Mouse (Mus musculus) heart, embryonic 12.5 days (tissue): ENCODE results near the gene Krtap27-1. TPM values are rescaled to one million over a fixed set of nuclear protein-coding genes. Genes with fewer than 3 reads are reported as not detected.

ENCODE experiments used
- ATAC-seq: fragments of 200-750 bp; cut with Nextera tagmentation; 2 replicates; pipeline ENCODE4 v1.8.0; 2017; ENCODE audit warnings: moderate TSS enrichment, moderate library complexity; ENCODE audit not compliant: insufficient number of reproducible peaks, low FRiP score
- H3K27ac ChIP-seq: fragments of 300-500 bp; sonication (generic); 2 replicates; pipeline ENCODE4 v1.5.1; 2016; ENCODE audit warnings: mild to moderate bottlenecking, moderate library complexity; ENCODE audit not compliant: poor library complexity, severe bottlenecking
- H3K27me3 ChIP-seq: fragments of 300-500 bp; sonication (generic); replicated peaks from 2 replicates; pipeline ENCODE4 v1.6.1; 2016; ENCODE audit warnings: mild to moderate bottlenecking, moderate library complexity
- H3K36me3 ChIP-seq: fragments of 300-500 bp; sonication (generic); 2 replicates; pipeline ENCODE4 v1.6.1; 2016; ENCODE audit warnings: mild to moderate bottlenecking, moderate library complexity
- H3K4me1 ChIP-seq: fragments of 300-500 bp; sonication (generic); replicated peaks from 2 replicates; pipeline ENCODE4 v1.6.1; 2016; ENCODE audit warnings: mild to moderate bottlenecking
- H3K4me2 ChIP-seq: fragments of 300-500 bp; sonication (generic); 2 replicates; pipeline ENCODE4 v1.6.1; 2016; ENCODE audit warnings: mild to moderate bottlenecking, moderate library complexity
- H3K4me3 ChIP-seq: fragments of 300-500 bp; sonication (generic); 2 replicates; pipeline ENCODE4 v1.5.1; 2016; ENCODE audit warnings: mild to moderate bottlenecking
- H3K9ac ChIP-seq: fragments of 300-500 bp; sonication (generic); 2 replicates; pipeline ENCODE4 v1.6.1; 2016; ENCODE audit warnings: mild to moderate bottlenecking, moderate library complexity
- H3K9me3 ChIP-seq: fragments of 300-500 bp; sonication (generic); replicated peaks from 2 replicates; pipeline ENCODE4 v1.6.1; 2016; ENCODE audit warnings: mild to moderate bottlenecking, moderate library complexity
- WGBS: fragments of 180-500 bp; shearing (Covaris S2); methylation state at CpG from one replicate; pipeline ENCODE4 v1.1.7; 2016; 5-methylcytosine and 5-hydroxymethylcytosine counted together
- polyA plus RNA-seq: library from polyadenylated mRNA; unstranded; fragments of >200 nt; fragmentation: Nextera tagmentation; extraction: Ambion mirVana; gene quantifications from 2 replicates; pipeline ENCODE4 v1.2.1, GENCODE M21; 2016

Gene Krtap27-1
- not detected in 2 replicates for polyA plus RNA-seq

GRCm38 (mm10) chr16:88671571-88671970 lies at the start of gene Krtap27-1:
Gene Krtap27-1, minus strand, starts transcription at chr16:88671671.
- Histone ChIP-seq H3K4me1 (no peaks in the 10 kb centered on the region), H3K4me2 (no peak within 1 kb of the TSS), H3K9me3 (no peaks in the 10 kb centered on the region), H3K27me3 (no peaks in the 10 kb centered on the region), H3K27ac (no peak within 1 kb of the TSS), H3K36me3 (no peaks in the 10 kb centered on the region), H3K9ac (no peak within 1 kb of the TSS), H3K4me3 (no peak within 1 kb of the TSS)
- 83% methylated on average over 4 of the region's 4 CpGs for WGBS
- no peak for ATAC-seq

GRCm38 (mm10) chr16:88720031-88720430 lies 48.6 kb upstream of the Krtap27-1 start:
- Histone ChIP-seq H3K4me3 (no peak overlapping the region), H3K4me1 (no peaks in the 10 kb centered on the region), H3K4me2 (no peak overlapping the region), H3K9ac (no peak overlapping the region), H3K27ac (no peak overlapping the region), H3K9me3 (no peaks in the 10 kb centered on the region), H3K36me3 (no peaks in the 10 kb centered on the region), H3K27me3 (no peaks in the 10 kb centered on the region)
- ATAC-seq: no peak
- 35% methylated on average over 1 of the region's 1 CpGs for WGBS

DNA sequence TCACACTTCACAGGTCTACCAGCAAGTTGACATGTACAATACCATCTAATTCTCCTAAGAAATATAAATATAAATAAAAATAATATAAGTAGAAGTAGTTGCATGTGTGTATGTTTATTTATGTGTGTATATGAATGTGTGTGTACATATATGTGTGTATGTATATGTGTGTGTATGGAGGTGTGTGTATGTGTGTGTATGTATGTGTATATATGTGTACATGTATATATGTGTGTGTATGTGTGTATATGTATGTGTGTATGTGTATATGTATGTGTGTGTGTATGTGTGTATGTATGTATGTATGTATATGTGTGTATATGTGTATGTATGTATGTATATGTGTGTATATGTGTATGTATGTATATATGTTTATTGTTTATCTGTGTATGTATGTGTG lies 45.1 kb upstream of the Krtap27-1 start:
- ATAC-seq: no peak
- Histone ChIP-seq H3K9me3 (no peaks in the 10 kb centered on the region), H3K27me3 (no peaks in the 10 kb centered on the region), H3K4me2 (no peak overlapping the region), H3K4me3 (no peak overlapping the region), H3K9ac (no peak overlapping the region), H3K4me1 (no peaks in the 10 kb centered on the region), H3K27ac (no peak overlapping the region), H3K36me3 (no peaks in the 10 kb centered on the region)

DNA sequence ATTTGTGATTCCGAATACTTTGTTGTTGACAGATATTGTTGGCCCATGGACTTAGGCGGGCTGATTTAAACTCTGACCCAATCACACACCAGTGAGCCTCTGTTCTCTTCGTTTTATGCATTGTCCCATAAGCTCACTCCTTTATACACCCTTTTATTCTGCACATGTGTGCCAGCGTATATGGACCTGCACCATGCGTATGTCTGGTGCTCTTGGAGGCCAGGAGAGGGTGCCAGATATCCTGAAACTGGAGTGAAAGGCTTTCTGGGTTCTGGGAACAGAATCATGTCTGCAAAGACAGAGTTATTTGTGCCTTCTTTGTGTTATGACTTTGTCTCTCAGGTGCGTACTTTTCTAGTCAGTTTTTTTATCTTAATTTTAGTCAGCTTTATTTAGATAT lies 39.8 kb upstream of the Krtap27-1 start:
- Histone ChIP-seq H3K9ac (no peak overlapping the region), H3K4me2 (no peak overlapping the region), H3K27me3 (no peaks in the 10 kb centered on the region), H3K4me3 (no peak overlapping the region), H3K27ac (no peak overlapping the region), H3K36me3 (no peaks in the 10 kb centered on the region), H3K9me3 (no peaks in the 10 kb centered on the region), H3K4me1 (no peaks in the 10 kb centered on the region)
- no peak for ATAC-seq
- WGBS: 76% methylated on average over 6 of the region's 6 CpGs

- Histone ChIP-seq H3K9me3 (no peaks in the 10 kb centered on the region), H3K4me2 (no peak overlapping the region), H3K4me3 (no peak overlapping the region), H3K4me1 (no peaks in the 10 kb centered on the region), H3K36me3 (no peaks in the 10 kb centered on the region), H3K27me3 (no peaks in the 10 kb centered on the region), H3K27ac (no peak overlapping the region), H3K9ac (no peak overlapping the region)
- no peak for ATAC-seq
- 58% methylated on average over 4 of the region's 4 CpGs for WGBS
Measured at GRCm38 (mm10) chr16:88710757-88711156, 39.3 kb upstream of the Krtap27-1 start.

DNA sequence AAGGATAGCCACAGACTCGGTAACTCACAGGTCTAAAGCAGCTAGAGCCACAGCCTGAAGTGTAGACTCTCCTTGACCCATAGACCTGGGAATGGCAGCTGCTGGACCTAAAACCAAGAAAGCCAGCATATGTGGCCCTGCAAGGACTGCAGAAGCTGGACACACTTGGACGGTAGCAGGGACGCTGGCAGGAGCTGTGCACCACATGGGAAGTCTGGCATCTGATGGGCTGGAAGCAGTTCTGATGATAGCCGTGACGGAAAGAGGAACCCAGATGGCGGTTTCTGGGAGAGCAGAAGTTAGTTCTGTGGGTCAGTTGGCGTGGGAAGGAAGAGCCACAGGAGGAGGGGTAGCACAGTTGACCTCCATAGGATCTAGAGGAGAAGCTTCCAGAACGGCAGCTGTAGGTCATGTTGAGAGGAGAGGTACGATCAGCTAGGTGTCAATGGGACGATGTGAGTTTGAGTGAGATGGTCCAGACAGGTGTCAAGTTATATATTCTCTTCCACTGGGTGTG lies 36.1 kb upstream of the Krtap27-1 start, which contains the start of gene 2310061N02Rik:
Gene 2310061N02Rik, minus strand, starts transcription at position 467 of the 517 bp plus-strand sequence.
- 75% methylated on average over 10 of the region's 10 CpGs for WGBS
- Histone ChIP-seq H3K4me2 (no peak within 1 kb of the TSS), H3K9ac (no peak within 1 kb of the TSS), H3K4me1 (no peaks in the 10 kb centered on the region), H3K27ac (no peak within 1 kb of the TSS), H3K27me3 (no peaks in the 10 kb centered on the region), H3K4me3 (no peak within 1 kb of the TSS), H3K9me3 (no peaks in the 10 kb centered on the region), H3K36me3 (no peaks in the 10 kb centered on the region)
- ATAC-seq: no peak

DNA sequence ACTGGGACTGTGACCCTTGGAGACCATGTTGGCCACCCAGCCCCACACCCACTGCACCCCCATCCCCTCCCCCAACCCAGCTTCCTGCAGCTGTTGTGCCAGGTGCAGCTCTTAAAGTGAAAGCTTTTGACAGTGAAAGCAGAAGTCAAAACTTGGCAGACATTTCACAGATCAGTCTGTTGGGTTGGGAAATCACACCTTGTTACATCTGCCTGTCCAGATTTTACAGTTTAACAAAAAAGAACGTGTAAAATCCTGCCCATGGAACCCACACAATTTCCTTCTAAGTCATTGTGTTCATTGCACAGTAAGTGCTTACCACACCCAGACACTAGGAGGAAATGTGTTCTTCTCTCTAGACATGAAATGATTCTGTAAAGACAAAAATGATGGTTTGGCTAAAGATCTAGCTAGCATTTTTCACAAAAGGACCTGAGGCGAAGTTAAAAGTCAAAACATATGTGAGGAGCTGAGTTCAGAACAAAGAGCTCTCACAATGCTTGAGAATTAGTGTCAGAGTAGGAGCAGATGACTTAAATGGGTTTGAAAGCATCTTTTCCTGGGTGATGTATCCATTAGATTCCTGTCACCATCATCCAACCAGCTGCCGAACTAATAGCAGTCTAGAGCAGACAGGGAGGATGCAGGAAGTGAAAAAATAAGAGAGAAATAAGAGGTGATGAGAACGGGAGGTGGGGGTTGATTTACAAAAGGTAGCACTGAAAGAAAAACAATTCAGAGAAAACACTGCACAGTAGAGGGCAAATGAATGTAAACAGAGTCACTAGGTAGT lies 29.8 kb upstream of the Krtap27-1 start:
- Histone ChIP-seq H3K27me3 (no peaks in the 10 kb centered on the region), H3K27ac (no peak overlapping the region), H3K9me3 (no peaks in the 10 kb centered on the region), H3K4me3 (no peak overlapping the region), H3K36me3 (no peaks in the 10 kb centered on the region), H3K4me1 (no peaks in the 10 kb centered on the region), H3K9ac (no peak overlapping the region), H3K4me2 (no peak overlapping the region)
- no peak for ATAC-seq
- 50% methylated on average over 4 of the region's 4 CpGs for WGBS

DNA sequence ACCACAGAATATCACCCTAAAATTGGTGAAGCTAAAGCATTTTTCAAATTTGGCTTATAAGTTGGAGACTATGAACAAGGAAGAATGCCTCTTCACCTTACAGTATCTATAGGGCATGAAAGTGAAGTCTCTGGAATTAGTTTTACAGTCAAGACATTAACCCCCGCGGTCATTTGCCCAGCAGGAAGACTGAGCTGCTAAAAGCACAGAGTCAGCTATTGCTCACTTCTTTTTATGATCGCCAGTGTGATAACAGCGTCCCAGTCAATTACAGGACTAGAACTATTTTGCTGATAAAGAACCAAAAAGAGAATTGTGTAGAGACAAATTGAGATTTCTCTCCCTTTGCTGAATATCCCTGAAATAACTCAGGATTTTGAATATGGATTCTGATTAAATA lies 24.8 kb upstream of the Krtap27-1 start:
- WGBS: 64% methylated on average over 4 of the region's 4 CpGs
- H3K4me3 ChIP-seq: no peak overlapping the region
- no peak for ATAC-seq

DNA sequence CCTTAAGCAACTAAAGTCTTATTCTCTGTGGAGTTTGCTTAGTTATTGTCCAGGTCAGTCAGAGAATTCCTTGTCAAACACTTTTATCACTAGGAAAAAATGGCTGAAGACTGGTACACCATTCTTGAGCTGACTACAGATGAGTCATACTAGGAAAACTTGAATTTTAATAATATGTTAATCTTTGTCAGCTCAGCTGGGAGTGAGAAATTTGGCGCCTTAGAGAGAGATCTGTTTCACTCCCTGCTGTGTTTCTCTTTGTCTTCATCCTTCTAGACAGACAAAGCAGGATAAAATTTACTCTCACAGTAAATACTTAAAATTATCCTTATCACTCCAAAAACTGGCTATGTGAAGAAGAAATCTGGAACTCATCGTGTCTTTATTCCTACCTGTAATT lies 9.8 kb upstream of the Krtap27-1 start:
- no peaks in the 10 kb centered on the region for H3K27me3 ChIP-seq
- H3K4me1 ChIP-seq: no peaks in the 10 kb centered on the region
- no peak overlapping the region for H3K27ac ChIP-seq
- H3K4me2 ChIP-seq: no peak overlapping the region
- no peak overlapping the region for H3K4me3 ChIP-seq
- no peaks in the 10 kb centered on the region for H3K9me3 ChIP-seq
- ATAC-seq: no peak
- no peaks in the 10 kb centered on the region for H3K36me3 ChIP-seq
- WGBS: 48% methylated on average over 2 of the region's 2 CpGs
- no peak overlapping the region for H3K9ac ChIP-seq

More for the DNA sequence above, 24.8 kb upstream of the Krtap27-1 start:
- H3K4me1 ChIP-seq: no peaks in the 10 kb centered on the region
- H3K9me3 ChIP-seq: no peaks in the 10 kb centered on the region
- H3K9ac ChIP-seq: no peak overlapping the region
- no peak overlapping the region for H3K27ac ChIP-seq
- H3K4me2 ChIP-seq: no peak overlapping the region
- H3K27me3 ChIP-seq: no peaks in the 10 kb centered on the region
- no peaks in the 10 kb centered on the region for H3K36me3 ChIP-seq

DNA sequence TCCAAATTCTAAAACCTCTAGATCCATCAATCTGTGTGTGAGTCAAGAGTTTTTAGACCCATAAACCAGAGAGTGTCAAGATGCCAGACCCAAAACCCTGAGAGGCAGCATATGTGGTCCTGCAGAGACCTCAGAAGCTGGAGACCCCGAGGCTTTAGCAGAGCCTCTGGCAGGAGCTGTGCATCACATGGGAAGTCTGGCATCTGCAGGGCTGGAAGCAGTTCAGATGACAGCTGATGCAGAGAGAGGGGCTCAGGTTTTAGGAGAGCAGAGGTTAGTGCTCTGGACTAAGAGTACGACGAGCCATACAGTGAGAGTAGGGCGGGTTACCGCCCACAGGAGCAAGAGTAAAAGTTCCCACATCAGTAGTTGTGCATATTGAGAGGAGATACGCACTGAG lies 7.6 kb upstream of the Krtap27-1 start:
- H3K27ac ChIP-seq: no peak overlapping the region
- ATAC-seq: no peak
- no peaks in the 10 kb centered on the region for H3K9me3 ChIP-seq

GRCm38 (mm10) chr16:88657426-88657825 lies 14.0 kb downstream of the Krtap27-1 start:
- WGBS: 57% methylated on average over 1 of the region's 1 CpGs
- no peak overlapping the region for H3K4me2 ChIP-seq
- H3K27ac ChIP-seq: no peak overlapping the region
- H3K4me1 ChIP-seq: no peaks in the 10 kb centered on the region
- H3K36me3 ChIP-seq: no peaks in the 10 kb centered on the region
- H3K9ac ChIP-seq: no peak overlapping the region
- ATAC-seq: no peak
- no peaks in the 10 kb centered on the region for H3K9me3 ChIP-seq
- H3K27me3 ChIP-seq: no peaks in the 10 kb centered on the region
- no peak overlapping the region for H3K4me3 ChIP-seq

More for the DNA sequence above, 7.6 kb upstream of the Krtap27-1 start:
- WGBS: 73% methylated on average over 6 of the region's 6 CpGs
- no peaks in the 10 kb centered on the region for H3K4me1 ChIP-seq
- H3K36me3 ChIP-seq: no peaks in the 10 kb centered on the region
- no peak overlapping the region for H3K9ac ChIP-seq
- H3K27me3 ChIP-seq: no peaks in the 10 kb centered on the region
- H3K4me3 ChIP-seq: no peak overlapping the region
- no peak overlapping the region for H3K4me2 ChIP-seq

GRCm38 (mm10) chr16:88651952-88652351 lies 19.5 kb downstream of the Krtap27-1 start:
- Histone ChIP-seq H3K36me3 (no peaks in the 10 kb centered on the region), H3K4me1 (no peaks in the 10 kb centered on the region), H3K27ac (no peak overlapping the region), H3K27me3 (no peaks in the 10 kb centered on the region), H3K9ac (no peak overlapping the region), H3K9me3 (no peaks in the 10 kb centered on the region), H3K4me2 (no peak overlapping the region), H3K4me3 (no peak overlapping the region)
- 64% methylated on average over 2 of the region's 2 CpGs for WGBS
- no peak for ATAC-seq
